Mouse (Mus musculus) stomach, postnatal 0 days (tissue): ENCODE measurements around the gene Actn3.

Experiments used
- CTCF ChIP-seq: IDR thresholded peaks from 2 replicates; pipeline ENCODE4 v1.5.1; 2016; ENCODE audit warnings: antibody characterized with exemption, low read depth, mild to moderate bottlenecking, moderate library complexity
- EP300 ChIP-seq: optimal IDR thresholded peaks from 2 replicates; pipeline ENCODE3; 2016; ENCODE audit warnings: antibody characterized with exemption

DNA sequence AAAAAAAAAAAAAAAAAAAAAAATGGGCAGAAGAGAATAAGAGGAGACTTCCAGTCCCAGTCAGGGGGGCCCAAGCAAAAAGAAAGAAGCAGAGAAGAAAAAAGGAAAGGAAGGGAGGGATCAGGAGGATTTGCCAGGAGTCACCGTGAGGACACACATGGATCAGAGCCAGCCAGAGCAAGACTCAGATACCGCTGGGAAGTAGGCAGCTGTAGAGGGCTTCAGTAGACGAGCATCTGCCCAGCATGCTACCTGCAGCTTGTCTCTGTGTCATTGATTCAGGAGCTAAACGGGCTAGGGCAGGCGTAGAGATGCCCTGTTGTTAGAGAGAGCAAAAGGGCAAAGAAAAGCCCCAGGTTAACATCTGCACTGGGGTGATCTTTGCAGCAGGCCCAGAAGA lies 27.4 kb downstream of the Actn3 start:
- TF ChIP-seq EP300 (no peak), CTCF (no peak)
